Mouse (Mus musculus) MEL (cell line): ENCODE data around the gene Rab10.

Experiments
- CHD2 ChIP-seq: IDR thresholded peaks from 2 replicates; pipeline ENCODE4 v1.6.1; 2011; ENCODE audit warnings: low read length, improper control_type of control experiment
- CTCF ChIP-seq, 3 experiments: IDR thresholded peaks in 2 of 3; conservative IDR thresholded peaks in 1 of 3; 2 replicates each; pipeline ENCODE4 v1.5.1; 2011 to 2012; ENCODE audit warnings: low read length in 3 of 3, low read depth in 2 of 3, mild to moderate bottlenecking in 2 of 3, improper control_type of control experiment in 1 of 3, inconsistent platforms in 1 of 3, mixed read lengths in 1 of 3, moderate library complexity in 1 of 3; ENCODE audit not compliant: control insufficient read depth in 1 of 3, insufficient read depth in 1 of 3, poor library complexity in 1 of 3, severe bottlenecking in 1 of 3
- EP300 ChIP-seq, 2 experiments: IDR thresholded peaks; 2 replicates each; pipeline ENCODE4 v1.6.1; 2011; ENCODE audit warnings: improper control_type of control experiment in 2 of 2, low read length in 2 of 2, low read depth in 1 of 2, mild to moderate bottlenecking in 1 of 2
- ETS1 ChIP-seq: IDR thresholded peaks from 2 replicates; pipeline ENCODE4 v1.6.1; 2012; ENCODE audit warnings: low read depth, mild to moderate bottlenecking, inconsistent platforms, low read length, improper control_type of control experiment, moderate library complexity
- POLR2AphosphoS2 ChIP-seq: IDR thresholded peaks from 2 replicates; pipeline ENCODE4 v1.6.1; 2011; ENCODE audit warnings: low read length, improper control_type of control experiment
- RCOR1 ChIP-seq: IDR thresholded peaks from 2 replicates; pipeline ENCODE4 v1.6.1; 2012; ENCODE audit warnings: low read depth, mild to moderate bottlenecking, inconsistent platforms, low read length, improper control_type of control experiment
- ZNF384 ChIP-seq: IDR thresholded peaks from 2 replicates; pipeline ENCODE4 v1.6.1; 2012; ENCODE audit warnings: low read depth, mild to moderate bottlenecking, inconsistent platforms, low read length, improper control_type of control experiment

GRCm38 (mm10) chr12:3209163-3209562 is 100.6 kb downstream of the Rab10 start:
- TF ChIP-seq ZNF384, result no peak
- TF ChIP-seq POLR2AphosphoS2, result no peak
- TF ChIP-seq ETS1, result no peak
- TF ChIP-seq CHD2, result no peak
- TF ChIP-seq EP300 (IDR thresholded peaks at IDR 0.05; ENCODE audit: low read depth in 1 of 2, low read length in 2 of 2), result no peak
- no peak for TF ChIP-seq RCOR1
- peak; percentile 25 to 90 (median 63); a peak in 4 of 6 replicates for TF ChIP-seq CTCF (IDR thresholded peaks at IDR 0.05 in 2 of 3, conservative IDR thresholded peaks at IDR 0.05 in 1 of 3; ENCODE audit: control insufficient read depth in 1 of 3, insufficient read depth in 1 of 3, low read depth in 2 of 3, low read length in 3 of 3, poor library complexity in 1 of 3, severe bottlenecking in 1 of 3)
